Mouse (Mus musculus) E14TG2a.4 (cell line): ENCODE measurements around the gene Nxph3.

Experiments used
- H3K27me3 ChIP-seq: 2 replicates; pipeline ENCODE4 v1.6.1; 2014; ENCODE audit warnings: low read length, control low read depth; ENCODE audit not compliant: insufficient read depth
- H3K36me3 ChIP-seq: 2 replicates; pipeline ENCODE4 v1.6.1; 2014; ENCODE audit warnings: low read length, control low read depth; ENCODE audit not compliant: insufficient read depth
- H3K4me1 ChIP-seq: replicated peaks from 2 replicates; pipeline ENCODE4 v1.6.1; 2014; ENCODE audit warnings: low read depth, low read length, control low read depth
- H3K4me3 ChIP-seq: replicated peaks from 2 replicates; pipeline ENCODE4 v1.5.1; 2014; ENCODE audit warnings: mild to moderate bottlenecking, low read length
- H3K9me3 ChIP-seq: 2 replicates; pipeline ENCODE4 v1.6.1; 2014; ENCODE audit warnings: low read length, control low read depth
- CTCF ChIP-seq: conservative IDR thresholded peaks from 2 replicates; pipeline ENCODE4 v1.5.1; 2014; ENCODE audit warnings: low read length
- NANOG ChIP-seq: IDR thresholded peaks from 2 replicates; pipeline ENCODE4 v1.6.1; 2014; ENCODE audit warnings: borderline replicate concordance, low read length, mixed read lengths
- POU5F1 ChIP-seq: IDR thresholded peaks from 2 replicates; pipeline ENCODE4 v1.6.1; 2014; ENCODE audit warnings: low read length, borderline replicate concordance

Nxph3 gene

DNA sequence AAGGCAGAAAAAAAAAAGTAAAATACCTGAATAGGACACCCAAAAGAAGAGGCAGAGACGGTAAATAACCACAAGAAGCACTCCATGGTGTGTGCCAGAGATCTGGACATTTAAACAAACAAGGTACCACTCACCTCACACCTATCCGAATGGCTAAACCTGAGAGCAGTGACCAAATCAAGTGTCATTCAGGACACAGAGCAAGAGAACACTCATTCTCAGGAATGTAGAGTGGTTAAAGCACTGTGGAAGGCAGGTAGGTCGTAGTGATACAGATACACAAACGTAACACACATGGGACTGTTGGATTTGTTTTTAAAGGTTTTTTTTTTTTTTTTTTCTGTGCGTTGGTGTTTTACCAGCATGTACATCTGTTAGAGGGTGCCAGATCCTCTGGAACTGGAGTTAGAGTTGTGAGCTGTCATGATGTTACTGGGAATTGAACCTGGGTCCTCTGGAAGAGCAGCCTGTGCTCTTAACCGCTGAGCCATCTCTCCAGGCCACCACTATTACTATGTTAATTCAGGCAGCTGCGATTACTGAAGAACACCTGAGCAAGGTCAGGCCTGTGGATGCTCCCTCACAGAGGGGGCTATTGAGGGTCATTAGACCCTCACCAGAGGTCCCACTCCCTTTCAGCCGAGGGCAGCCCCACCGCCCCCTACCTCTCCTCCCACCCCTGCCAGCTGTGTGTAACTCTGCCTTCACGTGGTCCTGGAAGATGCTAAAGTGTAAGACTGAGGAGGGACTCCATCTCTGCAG is 31.8 kb upstream of the Nxph3 start:
- Histone ChIP-seq H3K4me3 (peak overlapping the region; percentile 46), H3K4me1 (peaks cover 80% of the 10 kb centered on the region), H3K36me3 (no peaks in the 10 kb centered on the region), H3K27me3 (no peaks in the 10 kb centered on the region), H3K9me3 (no peaks in the 10 kb centered on the region)
- TF ChIP-seq POU5F1 (no peak), CTCF (no peak), NANOG (no peak)

DNA sequence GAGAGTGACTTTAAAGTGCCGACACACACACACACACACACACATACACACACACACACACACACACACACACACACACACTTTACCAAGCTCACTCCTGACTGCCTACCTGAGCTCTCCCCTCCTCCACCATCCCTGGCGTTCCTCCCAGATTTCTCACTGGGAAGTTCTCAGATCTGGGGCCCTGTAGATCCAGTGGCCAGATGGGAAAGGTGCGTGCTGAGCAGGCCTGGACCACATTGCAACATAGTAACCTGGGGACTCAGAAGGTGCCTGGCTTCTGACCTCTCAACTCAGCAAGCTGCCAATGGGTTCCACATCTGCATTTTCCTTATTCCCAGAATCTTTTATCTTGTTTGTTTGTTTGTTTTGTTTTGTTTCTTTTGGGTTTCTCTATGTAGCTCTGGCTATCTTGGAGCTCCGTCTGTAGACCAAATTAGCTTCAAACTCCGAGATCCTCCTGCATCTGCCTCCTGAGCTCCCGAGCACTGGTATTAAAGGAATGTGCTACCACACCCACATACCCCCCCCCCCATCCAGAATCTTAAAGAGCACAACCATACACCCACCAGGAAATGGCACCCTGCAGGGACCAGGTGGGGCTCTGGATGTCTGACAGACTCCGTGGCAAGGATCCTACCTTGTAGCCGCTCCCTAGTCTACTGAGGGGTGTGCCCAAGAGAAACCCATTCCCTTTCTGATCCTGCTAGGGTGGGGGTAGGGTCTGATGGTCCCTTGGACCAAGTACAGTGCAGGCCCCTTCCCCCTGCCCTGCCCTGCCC is 30.4 kb upstream of the Nxph3 start:
- no peak for TF ChIP-seq CTCF
- TF ChIP-seq POU5F1 = no peak
- TF ChIP-seq NANOG = no peak
- Histone ChIP-seq H3K27me3 (no peaks in the 10 kb centered on the region), H3K36me3 (no peaks in the 10 kb centered on the region), H3K4me3 (peak overlapping the region; percentile 55), H3K4me1 (peaks cover 95% of the 10 kb centered on the region), H3K9me3 (no peaks in the 10 kb centered on the region)

DNA sequence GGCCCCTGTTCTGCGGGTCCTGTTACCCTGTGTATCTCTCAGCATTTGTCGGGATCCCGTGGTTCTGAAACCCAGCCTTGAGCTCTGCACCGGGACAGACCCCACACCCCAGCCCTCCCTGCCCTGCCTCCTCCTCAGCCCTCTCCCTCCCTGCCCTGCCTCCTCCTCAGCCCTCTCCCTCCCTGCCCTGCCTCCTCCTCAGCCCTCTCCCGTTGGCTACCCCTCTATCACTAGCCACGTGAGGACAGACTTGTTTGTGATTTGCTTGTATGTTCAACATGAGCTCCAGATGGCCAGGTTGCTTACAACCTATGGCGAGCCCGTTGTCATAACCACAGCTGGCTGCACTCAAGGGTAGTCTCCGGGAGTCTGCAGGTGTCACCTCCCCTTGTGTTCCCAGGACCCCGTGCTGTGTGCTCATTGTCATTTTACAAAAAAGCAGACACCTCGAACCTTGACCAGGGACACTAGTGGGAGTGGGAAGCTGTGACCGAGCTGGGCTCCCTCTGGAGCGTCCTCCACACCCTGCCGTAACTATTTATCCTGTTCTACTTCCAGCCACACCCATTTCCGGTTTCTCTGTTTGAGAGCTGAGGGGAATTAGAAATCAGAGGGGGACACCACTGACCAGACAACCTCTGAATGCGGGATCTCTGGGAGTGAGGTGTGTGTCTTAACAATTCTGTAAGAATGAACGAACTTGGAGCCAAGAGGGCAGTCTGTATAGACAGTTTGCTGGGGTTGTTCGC is 26.4 kb upstream of the Nxph3 start:
- TF ChIP-seq CTCF = no peak
- TF ChIP-seq NANOG = no peak
- TF ChIP-seq POU5F1 = no peak
- Histone ChIP-seq H3K4me1 (peaks cover 80% of the 10 kb centered on the region), H3K4me3 (peak overlapping the region; percentile 35), H3K36me3 (no peaks in the 10 kb centered on the region), H3K9me3 (no peaks in the 10 kb centered on the region), H3K27me3 (no peaks in the 10 kb centered on the region)

DNA sequence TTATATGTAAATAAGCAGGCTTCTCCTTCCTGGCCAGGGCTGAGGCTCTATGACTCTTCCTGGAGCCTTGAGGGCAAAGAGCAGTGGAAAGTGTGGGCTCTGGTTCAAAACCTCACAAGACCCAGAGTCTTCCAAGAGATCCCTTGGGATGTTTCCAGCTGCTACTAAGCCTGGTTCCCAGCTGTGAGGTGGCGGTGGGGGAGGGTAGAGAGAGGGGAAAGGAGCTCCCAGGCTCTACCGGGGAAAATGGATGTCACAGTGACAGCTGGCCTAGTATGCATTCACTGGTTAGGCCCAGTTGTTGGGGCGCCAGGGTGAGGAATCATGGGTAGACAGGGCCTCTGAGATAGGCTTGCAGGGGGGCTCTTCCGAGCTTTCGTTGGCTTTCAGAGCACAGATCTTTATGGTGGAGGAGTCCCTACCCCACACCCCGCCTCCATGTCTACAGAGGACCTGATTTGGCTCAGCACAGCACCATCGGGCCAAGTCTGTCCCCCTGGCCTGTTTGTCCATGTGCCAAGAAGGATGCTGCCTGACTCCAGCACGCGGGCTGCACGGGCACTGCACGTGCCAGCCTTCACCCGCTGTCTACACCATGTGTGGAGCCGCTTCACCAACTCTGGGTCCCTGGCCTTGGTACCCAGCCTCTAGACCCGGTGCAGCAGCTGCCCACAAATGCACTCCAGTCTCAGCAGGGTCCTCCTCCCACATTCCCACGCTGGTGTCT is 24.2 kb upstream of the Nxph3 start:
- no peaks in the 10 kb centered on the region for H3K9me3 ChIP-seq
- no peaks in the 10 kb centered on the region for H3K36me3 ChIP-seq
- H3K4me1 ChIP-seq = peaks cover 76% of the 10 kb centered on the region
- H3K27me3 ChIP-seq = no peaks in the 10 kb centered on the region
- TF ChIP-seq NANOG (no peak), CTCF (no peak), POU5F1 (no peak)
- H3K4me3 ChIP-seq = peak overlapping the region; percentile 35

DNA sequence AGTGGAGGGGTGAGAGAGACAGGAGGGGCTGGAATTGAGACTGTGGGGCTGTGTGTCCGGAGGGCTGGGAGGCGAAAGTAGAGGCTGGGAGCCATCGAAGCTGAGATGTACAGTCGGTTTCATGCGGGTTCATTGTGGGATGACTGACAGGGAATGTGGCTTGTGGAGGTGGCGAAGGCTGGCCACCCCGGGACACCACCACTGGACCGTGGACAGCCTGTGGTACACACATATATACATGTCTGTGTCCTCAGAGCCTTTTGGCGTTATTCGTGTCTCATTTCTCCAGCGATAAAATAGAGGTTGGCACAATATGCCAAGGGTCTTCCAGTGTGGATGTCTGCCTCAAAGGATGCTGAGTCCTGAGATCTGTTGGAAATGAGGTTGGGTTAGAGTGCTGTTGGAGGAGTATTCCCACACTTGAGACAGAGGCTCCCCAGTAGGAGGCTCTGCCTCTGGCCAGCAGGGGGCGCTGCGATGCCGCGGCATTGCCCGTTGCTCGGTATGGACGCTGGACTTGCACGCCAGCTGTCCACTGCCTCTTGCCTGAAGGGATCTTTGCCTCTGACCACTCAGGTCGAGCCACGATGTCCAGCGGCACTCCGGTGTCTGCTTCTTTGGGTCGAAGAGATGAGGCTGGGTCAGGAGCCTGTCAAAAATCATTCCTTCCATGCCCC is 19.3 kb upstream of the Nxph3 start:
- Histone ChIP-seq H3K4me3 (no peak overlapping the region; the same call in 1 of the 2 replicates), H3K4me1 (peaks cover 58% of the 10 kb centered on the region), H3K36me3 (no peaks in the 10 kb centered on the region), H3K27me3 (no peaks in the 10 kb centered on the region), H3K9me3 (no peaks in the 10 kb centered on the region)
- no peak for TF ChIP-seq POU5F1
- peak; percentile 94 for TF ChIP-seq CTCF
- no peak for TF ChIP-seq NANOG

DNA sequence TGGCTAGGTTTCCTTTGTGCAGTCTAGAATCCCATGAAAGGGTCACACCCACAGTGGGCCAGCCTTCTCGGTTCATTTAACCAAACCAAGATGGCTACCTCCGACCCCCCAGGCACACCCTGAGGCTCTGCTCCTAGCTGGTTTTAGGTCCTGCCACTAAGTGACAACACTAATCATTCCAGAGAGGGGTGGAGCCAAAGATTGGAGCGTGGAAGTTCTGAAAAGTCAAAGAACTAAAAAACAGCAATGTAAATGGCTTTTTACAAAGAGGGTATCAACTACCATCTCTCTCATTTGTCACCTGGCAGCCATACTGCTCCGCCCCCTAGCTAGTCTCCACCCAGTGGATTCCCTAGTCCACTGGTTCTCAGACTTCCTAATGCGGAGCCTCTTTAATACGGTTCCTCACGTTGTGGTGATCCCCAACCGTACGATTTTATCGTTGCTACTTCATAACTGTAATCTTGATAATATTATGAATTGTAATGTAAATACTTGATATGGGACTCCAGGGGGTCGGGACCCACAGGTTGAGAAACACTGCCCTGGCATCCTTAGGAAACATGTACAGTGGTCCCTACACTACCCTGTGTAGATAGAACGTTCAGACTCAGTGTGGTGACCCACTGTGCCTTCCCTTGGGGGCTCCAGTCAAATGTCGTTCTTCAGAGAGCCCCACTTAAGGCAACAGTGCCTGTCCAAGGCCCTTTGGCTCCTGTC is 18.1 kb upstream of the Nxph3 start:
- Histone ChIP-seq H3K36me3 (no peaks in the 10 kb centered on the region), H3K4me3 (peak overlapping the region; percentile 41), H3K27me3 (no peaks in the 10 kb centered on the region), H3K4me1 (peaks cover 53% of the 10 kb centered on the region), H3K9me3 (no peaks in the 10 kb centered on the region)
- no peak for TF ChIP-seq NANOG
- TF ChIP-seq POU5F1 = no peak
- no peak for TF ChIP-seq CTCF

DNA sequence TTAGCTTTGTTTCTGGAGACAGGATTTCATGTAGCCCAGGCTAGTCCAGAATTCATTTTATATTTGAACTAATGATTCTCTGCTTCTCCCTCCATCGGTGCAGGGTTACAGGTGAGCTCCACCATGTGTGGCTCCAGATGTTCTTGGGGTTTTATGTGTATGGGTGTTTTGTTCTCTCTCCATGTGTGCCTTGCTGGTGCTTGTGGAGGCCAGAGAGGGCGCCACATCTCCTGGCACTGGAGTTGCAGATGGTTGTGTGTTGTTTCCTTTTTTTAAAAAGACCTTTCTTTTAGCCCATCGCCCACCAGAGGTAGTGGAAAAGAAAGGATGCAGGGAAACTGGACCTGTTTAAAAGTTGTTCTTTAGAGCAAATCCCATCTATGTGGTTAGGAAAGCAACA is 13.9 kb upstream of the Nxph3 start:
- no peaks in the 10 kb centered on the region for H3K36me3 ChIP-seq
- TF ChIP-seq POU5F1 (no peak), CTCF (peak; percentile 49), NANOG (no peak)
- H3K27me3 ChIP-seq = no peaks in the 10 kb centered on the region
- H3K4me3 ChIP-seq = no peak overlapping the region
- H3K4me1 ChIP-seq = peaks cover 52% of the 10 kb centered on the region
- no peaks in the 10 kb centered on the region for H3K9me3 ChIP-seq
